In the genomic region with DNA sequence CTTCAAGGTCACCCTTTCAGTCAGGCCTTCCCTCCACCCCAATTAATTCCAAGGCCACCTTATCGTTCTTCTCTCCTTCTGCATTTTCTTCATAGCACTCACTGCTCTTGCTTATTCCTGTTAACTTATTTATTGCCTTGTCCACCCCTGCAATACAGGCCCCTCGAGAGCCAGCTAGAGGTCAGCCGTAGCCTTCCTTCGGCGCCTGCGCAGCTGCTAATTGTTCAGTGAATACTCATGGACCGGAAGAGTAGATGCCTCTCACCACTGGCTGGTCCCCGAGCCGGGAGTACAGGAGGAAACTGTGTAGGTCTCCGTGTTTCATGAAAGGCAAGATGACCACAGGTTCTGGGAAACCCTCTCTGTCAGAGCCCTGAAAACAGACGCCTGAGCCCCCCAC, we compare ENCODE assay signal across 13 mouse cellular contexts. TPM values are rescaled to one million over a fixed set of nuclear protein-coding genes. Genes with fewer than 3 reads are reported as not detected.
A peak's percentile ranks its signal among the peaks of the same experiment; 100 is the strongest.
DNase-seq lines count a peak whose midpoint lies in the region; ATAC-seq and TF ChIP-seq lines count a peak whose summit lies in the region.
"Had no signal": no experiment of that assay in that cellular context is flagged by ENCODE, and none has a peak within 500 bp of the region (broad histone marks: within the 10 kb centered on the region; RNA-seq: fewer than 3 reads in every experiment).

No protein-coding gene starts in this region.

- no peaks in the 10 kb centered on the region for H3K4me1 ChIP-seq in liver, embryonic 12.5 days
- no peaks in the 10 kb centered on the region; the same call in 1 of the 2 replicates for H3K4me1 ChIP-seq in liver, embryonic 11.5 days (replicated peaks; ENCODE audit: control insufficient read depth, insufficient read depth, low read length)
- H3K4me1 ChIP-seq in intestine, postnatal 0 days (replicated peaks; ENCODE audit: control insufficient read depth, insufficient read depth, low read length) = no peaks in the 10 kb centered on the region
- H3K4me1 ChIP-seq in liver, postnatal 0 days (ENCODE audit: insufficient read depth) = no peaks in the 10 kb centered on the region
- no peaks in the 10 kb centered on the region for H3K4me1 ChIP-seq in cerebellum, adult 2 months (ENCODE audit: control insufficient read depth, insufficient read depth, low read length)
- H3K4me1 ChIP-seq: hindbrain, embryonic 13.5 days; neural tube, embryonic 13.5 days had no signal

- 64% methylated on average over 11 of the region's 11 CpGs for WGBS in liver, embryonic 12.5 days (ENCODE audit: insufficient replicate concordance)
- WGBS in liver, embryonic 11.5 days = 69% methylated on average over 11 of the region's 11 CpGs
- WGBS in intestine, postnatal 0 days = 67% methylated on average over 11 of the region's 11 CpGs
- 61% methylated on average over 11 of the region's 11 CpGs for WGBS in liver, postnatal 0 days (ENCODE audit: insufficient replicate concordance)
- 77% methylated on average over 11 of the region's 11 CpGs for WGBS in cerebellum, adult 2 months

- H3K4me3 ChIP-seq in liver, embryonic 12.5 days = no peak overlapping the region
- H3K4me3 ChIP-seq in liver, embryonic 11.5 days (ENCODE audit: low read depth, low read length) = no peak overlapping the region
- H3K4me3 ChIP-seq in intestine, postnatal 0 days (ENCODE audit: low read depth, low read length) = no peak overlapping the region
- H3K4me3 ChIP-seq in liver, postnatal 0 days (ENCODE audit: low read depth, low read length) = no peak overlapping the region
- no peak overlapping the region for H3K4me3 ChIP-seq in cerebellum, adult 2 months (replicated peaks; ENCODE audit: insufficient read depth, low read depth, low read length)
- H3K4me3 ChIP-seq: hindbrain, embryonic 13.5 days; neural tube, embryonic 13.5 days had no signal

- peak overlapping the region; percentile 28; the same call in 1 of the 2 replicates for H3K27ac ChIP-seq in liver, embryonic 12.5 days
- no peak overlapping the region for H3K27ac ChIP-seq in liver, embryonic 11.5 days (ENCODE audit: low read depth, low read length)
- peak overlapping the region; percentile 35; the same call in 1 of the 2 replicates for H3K27ac ChIP-seq in intestine, postnatal 0 days (ENCODE audit: low read depth, low read length)
- H3K27ac ChIP-seq in liver, postnatal 0 days (ENCODE audit: low read depth) = peak overlapping the region; percentile 59; the same call in 1 of the 2 replicates
- H3K27ac ChIP-seq in cerebellum, adult 2 months (ENCODE audit: insufficient read depth, low read length) = no peak overlapping the region
- H3K27ac ChIP-seq: hindbrain, embryonic 13.5 days; neural tube, embryonic 13.5 days had no signal

- no peak overlapping the region for H3K9ac ChIP-seq in liver, embryonic 12.5 days
- H3K9ac ChIP-seq in liver, embryonic 11.5 days (ENCODE audit: low read depth, low read length) = no peak overlapping the region
- H3K9ac ChIP-seq in intestine, postnatal 0 days (ENCODE audit: low read depth, low read length) = no peak overlapping the region
- H3K9ac ChIP-seq in liver, postnatal 0 days (replicated peaks) = no peak overlapping the region
- H3K9ac ChIP-seq: forebrain, postnatal 0 days; hindbrain, embryonic 13.5 days; neural tube, embryonic 13.5 days had no signal

- no peak overlapping the region for H3K4me2 ChIP-seq in liver, embryonic 12.5 days
- H3K4me2 ChIP-seq in liver, embryonic 11.5 days = no peak overlapping the region
- H3K4me2 ChIP-seq in intestine, postnatal 0 days (replicated peaks; ENCODE audit: low read depth) = no peak overlapping the region
- H3K4me2 ChIP-seq in liver, postnatal 0 days (ENCODE audit: low read depth, low read length) = no peak overlapping the region
- H3K4me2 ChIP-seq: hindbrain, embryonic 13.5 days; neural tube, embryonic 13.5 days had no signal

- TF ChIP-seq EP300 in liver, postnatal 0 days (IDR thresholded peaks at IDR 0.05; ENCODE audit: low read depth) = no peak

- H3K9me3 ChIP-seq in liver, embryonic 12.5 days (replicated peaks) = no peaks in the 10 kb centered on the region
- H3K9me3 ChIP-seq in liver, embryonic 11.5 days (ENCODE audit: control insufficient read depth, low read length) = no peaks in the 10 kb centered on the region
- no peaks in the 10 kb centered on the region for H3K9me3 ChIP-seq in intestine, postnatal 0 days (ENCODE audit: control insufficient read depth)
- H3K9me3 ChIP-seq in liver, postnatal 0 days (ENCODE audit: low read length) = no peaks in the 10 kb centered on the region
- H3K9me3 ChIP-seq: G1E; hindbrain, embryonic 13.5 days; neural tube, embryonic 13.5 days had no signal

- H3K27me3 ChIP-seq in liver, embryonic 12.5 days (replicated peaks) = no peaks in the 10 kb centered on the region
- H3K27me3 ChIP-seq in liver, embryonic 11.5 days (replicated peaks; ENCODE audit: control insufficient read depth, insufficient read depth, low read length) = no peaks in the 10 kb centered on the region
- no peaks in the 10 kb centered on the region for H3K27me3 ChIP-seq in intestine, postnatal 0 days (replicated peaks; ENCODE audit: control insufficient read depth, insufficient read depth, low read length)
- H3K27me3 ChIP-seq in liver, postnatal 0 days (ENCODE audit: insufficient read depth, low read length) = no peaks in the 10 kb centered on the region
- no peaks in the 10 kb centered on the region for H3K27me3 ChIP-seq in cerebellum, adult 2 months (ENCODE audit: control insufficient read depth, insufficient read depth, low read length)
- H3K27me3 ChIP-seq: hindbrain, embryonic 13.5 days; neural tube, embryonic 13.5 days had no signal

- no peak for TF ChIP-seq CTCF in intestine, postnatal 0 days (IDR thresholded peaks at IDR 0.05; ENCODE audit: low read depth)
- no peak for TF ChIP-seq CTCF in liver, postnatal 0 days (IDR thresholded peaks at IDR 0.05; ENCODE audit: low read depth)
- TF ChIP-seq CTCF in cerebellum, adult 2 months (IDR thresholded peaks at IDR 0.05; ENCODE audit: borderline replicate concordance, insufficient read depth, low read depth, low read length) = no peak

- peaks cover 3% of the 10 kb centered on the region; the same call in 1 of the 2 replicates for H3K36me3 ChIP-seq in liver, embryonic 12.5 days
- H3K36me3 ChIP-seq in liver, embryonic 11.5 days (ENCODE audit: control insufficient read depth, insufficient read depth, low read length) = peaks cover 9% of the 10 kb centered on the region; the same call in 1 of the 2 replicates
- peaks cover 35% of the 10 kb centered on the region for H3K36me3 ChIP-seq in intestine, postnatal 0 days (ENCODE audit: control insufficient read depth, insufficient read depth)
- H3K36me3 ChIP-seq in liver, postnatal 0 days (replicated peaks; ENCODE audit: insufficient read depth, low read length) = no peaks in the 10 kb centered on the region
- H3K36me3 ChIP-seq: G1E had no signal

- peak; percentile 34 for DNase-seq in adrenal gland, postnatal 10 days
- DNase-seq in adrenal gland, adult 18-20 months (ENCODE audit: low spot score in 2 of 2) = no peak
- DNase-seq in liver, embryonic 11.5 days (ENCODE audit: low spot score) = no peak
- no peak for DNase-seq in liver, postnatal 0 days
- DNase-seq in cerebellum, adult 2 months = no peak
- DNase-seq in yolk sac, embryonic 10.5 days (ENCODE audit: low spot score) = no peak
- DNase-seq: forebrain, postnatal 0 days had no signal

- ATAC-seq in liver, embryonic 12.5 days = no peak
- no peak for ATAC-seq in liver, embryonic 11.5 days (replicated peaks; ENCODE audit: low FRiP score)
- no peak for ATAC-seq in intestine, postnatal 0 days
- no peak for ATAC-seq in liver, postnatal 0 days
- ATAC-seq: forebrain, postnatal 0 days had no signal

- no peak for TF ChIP-seq POLR2A in cerebellum, adult 2 months (IDR thresholded peaks at IDR 0.05; ENCODE audit: borderline replicate concordance, insufficient read depth, low read length)

RNA-seq across cellular contexts. Expression of gene Hnrnpul1, which starts 9.1 kb away (rescaled TPM):
- total RNA-seq in adrenal gland, postnatal 10 days (2021) = 100 to 1,000 TPM; 114 to 125 TPM
- total RNA-seq in adrenal gland, adult 18-20 months (2021) = 10 to 100 TPM; 83.8 to 94.4 TPM
- 46.1 and 52.3 TPM in 2 replicates for polyA plus RNA-seq in liver, embryonic 12.5 days (2016; fragmentation: Nextera tagmentation; extraction: Ambion mirVana)
- 67.2 and 68.6 TPM in 2 replicates for polyA plus RNA-seq in liver, embryonic 11.5 days (2014; fragmentation: Nextera tagmentation; extraction: Ambion mirVana)
- 32.1 TPM in 2 replicates for polyA plus RNA-seq in intestine, postnatal 0 days (2015; fragmentation: Nextera tagmentation; extraction: Ambion mirVana)
- 21.4 and 22.6 TPM in 2 replicates for polyA plus RNA-seq in liver, postnatal 0 days (2015; fragmentation: Nextera tagmentation; extraction: Ambion mirVana)
- 48.7 and 49.0 TPM in 2 replicates for polyA plus RNA-seq in cerebellum, adult 2 months (2012; rRNA removed)

RNA-seq across cellular contexts. Expression of gene Axl, which starts 24.8 kb away (rescaled TPM):
- 10 to 100 TPM; 62.1 to 66.3 TPM for total RNA-seq in adrenal gland, postnatal 10 days (2021)
- total RNA-seq in adrenal gland, adult 18-20 months (2021) = 10 to 100 TPM; 41.9 to 66.9 TPM
- 14.1 and 20.1 TPM in 2 replicates for polyA plus RNA-seq in liver, embryonic 12.5 days (2016; fragmentation: Nextera tagmentation; extraction: Ambion mirVana)
- 34.2 and 35.4 TPM in 2 replicates for polyA plus RNA-seq in liver, embryonic 11.5 days (2014; fragmentation: Nextera tagmentation; extraction: Ambion mirVana)
- 52.1 and 58.8 TPM in 2 replicates for polyA plus RNA-seq in intestine, postnatal 0 days (2015; fragmentation: Nextera tagmentation; extraction: Ambion mirVana)
- 26.6 and 27.4 TPM in 2 replicates for polyA plus RNA-seq in liver, postnatal 0 days (2015; fragmentation: Nextera tagmentation; extraction: Ambion mirVana)
- 23.6 and 27.1 TPM in 2 replicates for polyA plus RNA-seq in cerebellum, adult 2 months (2012; rRNA removed)
- polyA plus RNA-seq: G1E had no signal

RNA-seq across cellular contexts. Expression of gene Ccdc97, which starts 44.8 kb away (rescaled TPM):
- total RNA-seq in adrenal gland, postnatal 10 days (2021) = 10 to 100 TPM; 40.4 to 46.1 TPM
- 10 to 100 TPM; 52.1 to 53.0 TPM for total RNA-seq in adrenal gland, adult 18-20 months (2021)
- polyA plus RNA-seq in liver, embryonic 12.5 days (2016; fragmentation: Nextera tagmentation; extraction: Ambion mirVana) = 14.7 and 15.2 TPM in 2 replicates
- polyA plus RNA-seq in liver, embryonic 11.5 days (2014; fragmentation: Nextera tagmentation; extraction: Ambion mirVana) = 33.2 and 33.9 TPM in 2 replicates
- 15.9 and 16.5 TPM in 2 replicates for polyA plus RNA-seq in intestine, postnatal 0 days (2015; fragmentation: Nextera tagmentation; extraction: Ambion mirVana)
- polyA plus RNA-seq in liver, postnatal 0 days (2015; fragmentation: Nextera tagmentation; extraction: Ambion mirVana) = 6.7 and 6.8 TPM in 2 replicates
- 59.3 and 62.7 TPM in 2 replicates for polyA plus RNA-seq in cerebellum, adult 2 months (2012; rRNA removed)

RNA-seq across cellular contexts. Expression of gene Cyp2s1, which starts 53.0 kb away (rescaled TPM):
- 1 to 10 TPM; 3.2 to 3.9 TPM for total RNA-seq in adrenal gland, postnatal 10 days (2021)
- 1 to 10 TPM; 3.4 to 4.3 TPM for total RNA-seq in adrenal gland, adult 18-20 months (2021)
- 0.62 and 0.81 TPM in 2 replicates for polyA plus RNA-seq in liver, embryonic 12.5 days (2016; fragmentation: Nextera tagmentation; extraction: Ambion mirVana)
- polyA plus RNA-seq in liver, embryonic 11.5 days (2014; fragmentation: Nextera tagmentation; extraction: Ambion mirVana) = 1.4 and 2.6 TPM in 2 replicates
- 9.7 and 11.6 TPM in 2 replicates for polyA plus RNA-seq in intestine, postnatal 0 days (2015; fragmentation: Nextera tagmentation; extraction: Ambion mirVana)
- polyA plus RNA-seq in liver, postnatal 0 days (2015; fragmentation: Nextera tagmentation; extraction: Ambion mirVana) = 0.65 and 0.92 TPM in 2 replicates
- polyA plus RNA-seq in cerebellum, adult 2 months (2012; rRNA removed) = 7.6 and 10.1 TPM in 2 replicates
- total RNA-seq: megakaryocyte-erythroid progenitor cell, adult 5-6 weeks had no signal
- polyA plus RNA-seq: G1E had no signal

Comparison
In these comparisons a context has a peak if more than half of its experiments do, and no peak if none do; other contexts are left out.
1. H3K27ac ChIP-seq: peak in liver, embryonic 12.5 days (single experiment), intestine, postnatal 0 days (single experiment) and liver, postnatal 0 days (single experiment); none in liver, embryonic 11.5 days (single experiment) and cerebellum, adult 2 months (single experiment).